Mouse (Mus musculus): ENCODE results near the gene Ano7.

DNA sequence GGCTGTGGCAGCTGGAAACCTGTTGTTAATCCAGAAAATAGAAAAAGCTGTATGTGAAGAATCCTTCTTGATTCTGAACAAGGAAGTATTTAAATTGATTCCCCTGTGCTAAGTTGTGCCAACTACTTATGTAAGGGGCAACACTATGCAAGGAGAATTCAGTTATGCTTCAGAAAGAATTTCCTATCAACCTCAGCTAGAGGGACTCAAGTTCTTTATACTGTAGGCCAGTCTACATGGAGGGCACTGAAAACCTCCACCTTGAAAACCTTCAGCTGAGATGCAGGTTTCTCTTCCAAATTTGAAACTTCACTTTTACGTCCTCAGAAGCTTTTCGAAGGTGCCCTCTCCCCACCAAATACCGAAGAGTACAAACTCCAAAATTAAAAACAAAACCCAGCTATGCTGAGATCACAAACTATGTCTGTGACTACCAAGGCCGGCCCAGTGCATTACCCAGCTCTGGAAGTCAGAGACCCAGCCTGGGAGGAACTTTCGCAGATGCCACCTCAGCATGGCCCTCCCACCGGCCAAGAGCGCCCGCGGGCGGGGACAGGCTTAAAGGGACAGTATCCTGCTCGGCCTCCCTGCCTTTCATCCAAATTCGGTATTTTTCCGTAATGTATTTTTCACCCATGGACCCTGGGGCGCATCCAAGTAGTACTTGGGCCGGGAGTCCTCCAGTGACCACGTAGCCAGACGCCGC is 70.8 kb downstream of the Ano7 start:
- TF ChIP-seq POLR2AphosphoS2 (IDR thresholded peaks at IDR 0.05; ENCODE audit: insufficient read length, low read depth) = no peak
- no peak for TF ChIP-seq POLR2A (IDR thresholded peaks at IDR 0.05; ENCODE audit: insufficient read length, low read depth)
- no peak for TF ChIP-seq E2F4 (IDR thresholded peaks at IDR 0.05; ENCODE audit: insufficient read depth)
- TF ChIP-seq REST (IDR thresholded peaks at IDR 0.05; ENCODE audit: insufficient read depth, insufficient read length) = no peak
- no peak for TF ChIP-seq MYOD1 (IDR thresholded peaks at IDR 0.05; ENCODE audit: control insufficient read depth in 1 of 3, insufficient read length in 2 of 3, low read depth in 2 of 3)
- TF ChIP-seq TCF12 (IDR thresholded peaks at IDR 0.05; ENCODE audit: insufficient read depth, poor library complexity, severe bottlenecking) = no peak
